Mouse (Mus musculus) heart, embryonic 10.5 days (tissue): ENCODE results near the gene Pde4dip. TPM values are rescaled to one million over a fixed set of nuclear protein-coding genes. Genes with fewer than 3 reads are reported as not detected.

ENCODE experiments used
- DNase-seq: peaks from one replicate; pipeline ENCODE4 v3.0.0-alpha.2; 2017; ENCODE audit warnings: low spot score
- H3K27ac ChIP-seq: fragments of 300-500 bp; sonication (generic); 2 replicates; pipeline ENCODE4 v1.5.1; 2016; ENCODE audit warnings: mild to moderate bottlenecking
- H3K27me3 ChIP-seq: fragments of 300-500 bp; sonication (generic); 2 replicates; pipeline ENCODE4 v1.6.1; 2016; ENCODE audit warnings: mild to moderate bottlenecking; ENCODE audit not compliant: poor library complexity, insufficient read depth, severe bottlenecking
- H3K36me3 ChIP-seq: fragments of 300-500 bp; sonication (generic); 2 replicates; pipeline ENCODE4 v1.6.1; 2016; ENCODE audit warnings: mild to moderate bottlenecking, moderate library complexity
- H3K4me1 ChIP-seq: fragments of 300-500 bp; sonication (generic); 2 replicates; pipeline ENCODE4 v1.6.1; 2016; ENCODE audit warnings: mild to moderate bottlenecking
- H3K4me3 ChIP-seq: fragments of 300-500 bp; sonication (generic); 2 replicates; pipeline ENCODE4 v1.5.1; 2016; ENCODE audit warnings: mild to moderate bottlenecking, moderate library complexity
- H3K9me3 ChIP-seq: fragments of 300-500 bp; sonication (generic); 2 replicates; pipeline ENCODE4 v1.6.1; 2016; ENCODE audit warnings: mild to moderate bottlenecking, moderate library complexity
- WGBS: fragments of 180-500 bp; shearing (Covaris S2); methylation state at CpG from one replicate; pipeline ENCODE4 v1.1.7; 2016; 5-methylcytosine and 5-hydroxymethylcytosine counted together
- polyA plus RNA-seq: library from polyadenylated mRNA; unstranded; fragments of >200 nt; fragmentation: Nextera tagmentation; extraction: Ambion mirVana; gene quantifications from 2 replicates; pipeline ENCODE4 v1.2.1, GENCODE M21; 2016

The Pde4dip gene
- polyA plus RNA-seq, 1 experiment from 2014 or later, result 42.0 TPM

DNA sequence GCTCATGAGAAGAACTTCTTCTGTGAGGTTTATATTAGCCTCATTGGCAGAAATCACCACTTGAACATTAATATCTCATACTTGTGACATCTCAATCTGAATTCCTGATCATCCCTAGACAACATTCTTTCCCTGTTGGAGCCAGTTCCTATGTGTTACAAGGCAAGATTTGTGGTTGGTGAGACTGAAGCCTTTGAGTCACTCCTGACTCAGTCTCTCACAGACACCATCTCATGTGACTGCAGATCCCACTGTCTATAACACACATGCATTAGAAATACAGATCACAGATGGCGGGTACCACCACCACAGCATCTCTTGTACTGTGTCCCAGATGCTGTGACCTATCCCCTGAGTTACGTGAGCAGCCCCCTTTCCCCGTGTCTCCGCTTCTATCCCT is 60.2 kb downstream of the Pde4dip start:
- H3K27me3 ChIP-seq, result 0 out of 2 replicates have a peak, but pooled peaks cover 3% of the 10 kb centered on the region
- no peak for DNase-seq
- no peaks in the 10 kb centered on the region for H3K9me3 ChIP-seq
- peaks cover 31% of the 10 kb centered on the region for H3K4me1 ChIP-seq
- WGBS, result 80% methylated on average over 4 of the region's 4 CpGs
- 0 out of 2 replicates have a peak overlapping the region, but pooled peaks have one; percentile 23 for H3K27ac ChIP-seq
- no peaks in the 10 kb centered on the region for H3K36me3 ChIP-seq
- no peak overlapping the region for H3K4me3 ChIP-seq

DNA sequence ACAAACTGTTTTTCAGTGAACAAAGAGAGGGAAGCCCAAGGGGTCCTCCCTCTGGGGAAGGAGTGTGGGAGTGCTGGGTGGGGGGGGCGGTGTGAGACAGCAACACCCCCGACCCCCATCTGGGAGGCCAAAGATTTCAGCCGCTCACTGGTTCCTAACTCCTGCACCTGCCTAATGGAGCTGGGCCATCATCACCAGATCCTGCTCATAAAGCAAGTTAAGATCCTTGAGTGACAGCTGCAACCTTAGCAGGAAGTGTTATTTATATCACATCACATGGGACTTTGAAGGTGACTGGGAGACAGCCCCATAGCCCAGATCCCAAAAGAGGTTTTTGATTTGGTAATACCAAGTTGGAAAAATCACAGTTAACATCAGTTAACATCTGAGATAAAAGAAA is 63.3 kb downstream of the Pde4dip start:
- Histone ChIP-seq H3K27ac (peak overlapping the region; percentile 92), H3K4me1 (peaks cover 34% of the 10 kb centered on the region), H3K27me3 (0 out of 2 replicates have a peak, but pooled peaks cover 8% of the 10 kb centered on the region), H3K36me3 (no peaks in the 10 kb centered on the region), H3K9me3 (no peaks in the 10 kb centered on the region), H3K4me3 (peak overlapping the region; percentile 72)
- 6% methylated on average over 3 of the region's 3 CpGs for WGBS
- DNase-seq, result no peak

DNA sequence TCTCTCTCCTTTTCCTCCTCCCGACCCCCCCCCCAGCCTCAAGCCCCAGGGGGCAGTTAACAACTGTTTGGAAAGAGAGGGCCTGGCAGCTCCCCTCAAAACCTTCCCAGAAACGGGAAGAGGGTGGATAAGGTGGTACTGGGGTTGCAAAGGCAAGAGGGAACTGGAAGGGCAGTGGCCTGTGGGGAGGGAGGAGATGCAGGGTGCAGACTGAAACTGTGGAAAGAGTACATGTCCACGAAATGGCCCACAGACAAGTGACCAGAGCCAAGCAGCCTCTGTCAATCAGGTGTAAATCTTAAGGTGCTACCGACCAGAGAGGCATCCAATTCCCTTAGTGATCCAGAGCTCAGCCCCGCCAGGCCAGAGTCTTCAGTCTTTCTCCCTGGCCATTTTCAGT is 63.8 kb downstream of the Pde4dip start:
- no peak for DNase-seq
- Histone ChIP-seq H3K36me3 (no peaks in the 10 kb centered on the region), H3K27ac (peak overlapping the region; percentile 92), H3K9me3 (no peaks in the 10 kb centered on the region), H3K27me3 (0 out of 2 replicates have a peak, but pooled peaks cover 8% of the 10 kb centered on the region), H3K4me1 (peaks cover 37% of the 10 kb centered on the region), H3K4me3 (peak overlapping the region; percentile 72)
- WGBS, result 4% methylated on average over 5 of the region's 5 CpGs

DNA sequence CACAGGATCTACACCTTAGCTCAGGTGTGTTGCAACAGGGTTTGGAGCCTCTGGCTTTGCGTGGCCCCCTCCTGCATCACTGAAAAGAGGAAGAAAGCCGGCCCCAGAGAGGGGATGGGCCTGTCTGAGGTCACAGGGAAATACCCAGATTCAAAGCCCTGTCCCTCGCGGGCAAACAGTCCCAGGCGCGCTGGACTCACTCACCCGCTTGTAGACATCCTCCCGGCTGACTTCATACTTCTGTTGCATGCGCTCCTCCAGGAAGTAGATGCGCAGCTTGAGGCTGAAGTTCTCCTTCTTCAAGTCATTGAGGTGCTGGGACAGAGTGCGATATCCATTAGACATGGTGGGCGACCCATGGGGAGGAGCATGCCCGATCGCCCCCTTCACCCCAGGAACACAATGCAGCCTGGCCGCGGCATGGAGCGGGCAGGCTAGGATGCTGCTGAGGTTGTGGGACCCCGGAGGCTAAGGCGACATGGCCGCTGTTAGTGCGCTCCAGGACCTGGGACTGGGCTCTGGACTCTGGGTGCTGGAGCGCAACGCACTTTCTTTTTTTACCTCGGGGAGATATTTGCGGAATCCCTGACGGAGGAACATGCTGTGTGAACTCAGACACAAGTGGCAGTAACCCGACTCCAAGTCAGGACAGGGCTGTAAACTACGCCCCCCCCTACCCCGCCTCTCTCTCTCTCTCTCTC is 64.3 kb downstream of the Pde4dip start:
- Histone ChIP-seq H3K4me3 (peak overlapping the region; percentile 72), H3K36me3 (no peaks in the 10 kb centered on the region), H3K4me1 (peaks cover 43% of the 10 kb centered on the region), H3K27me3 (0 out of 2 replicates have a peak, but pooled peaks cover 8% of the 10 kb centered on the region), H3K9me3 (no peaks in the 10 kb centered on the region), H3K27ac (peak overlapping the region; percentile 92)
- 2% methylated on average over 29 of the region's 29 CpGs for WGBS
- DNase-seq, result peak; percentile 81

DNA sequence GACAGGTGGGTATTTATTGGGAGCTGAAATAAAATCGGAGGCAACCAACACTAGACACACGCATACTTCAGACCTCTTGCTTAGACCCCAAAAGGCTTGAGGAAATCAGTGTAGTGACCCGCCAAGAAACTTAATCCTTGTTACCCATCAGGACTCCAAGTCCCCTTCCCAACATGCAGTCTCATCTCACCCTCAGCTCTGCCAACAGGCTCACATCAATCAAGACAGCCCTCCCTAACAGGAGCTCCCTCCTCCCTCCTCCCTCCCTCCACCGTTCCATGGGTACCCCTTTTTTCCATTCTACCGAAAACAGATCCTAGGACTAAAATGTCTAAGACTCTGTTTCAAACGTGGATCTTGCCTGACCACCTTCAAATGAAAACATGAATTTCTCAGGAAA is 65.1 kb downstream of the Pde4dip start:
- peaks cover 46% of the 10 kb centered on the region for H3K4me1 ChIP-seq
- WGBS, result 20% methylated on average over 6 of the region's 6 CpGs
- no peaks in the 10 kb centered on the region for H3K36me3 ChIP-seq
- H3K27ac ChIP-seq, result peak overlapping the region; percentile 92
- peak overlapping the region; percentile 72 for H3K4me3 ChIP-seq
- DNase-seq, result no peak
- no peaks in the 10 kb centered on the region for H3K9me3 ChIP-seq
- 0 out of 2 replicates have a peak, but pooled peaks cover 8% of the 10 kb centered on the region for H3K27me3 ChIP-seq

DNA sequence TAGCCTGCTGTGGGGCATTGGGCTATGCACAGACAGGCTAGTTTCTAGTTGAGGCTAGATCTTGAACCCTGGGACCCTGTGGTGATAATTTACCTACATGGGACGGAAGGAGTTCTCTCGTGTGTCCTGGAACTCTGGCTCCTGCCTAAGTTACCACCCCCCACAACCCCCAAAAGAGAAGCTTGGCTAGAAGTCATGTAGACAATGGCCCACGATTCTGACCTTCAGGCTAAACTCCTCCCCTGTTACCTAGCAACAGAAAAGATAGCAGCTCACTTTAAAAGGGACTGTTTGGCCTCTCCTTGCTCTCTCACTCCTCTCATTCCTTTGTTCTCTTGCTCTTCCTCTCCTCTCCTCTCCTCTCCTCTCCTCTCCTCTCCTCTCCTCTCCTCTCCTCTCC is 69.5 kb downstream of the Pde4dip start:
- Histone ChIP-seq H3K27me3 (0 out of 2 replicates have a peak, but pooled peaks cover 8% of the 10 kb centered on the region), H3K4me1 (peaks cover 32% of the 10 kb centered on the region), H3K9me3 (no peaks in the 10 kb centered on the region), H3K4me3 (no peak overlapping the region), H3K27ac (peak overlapping the region; percentile 60; the same call in 1 of the 2 replicates), H3K36me3 (no peaks in the 10 kb centered on the region)
- no peak for DNase-seq
- 47% methylated on average over 3 of the region's 3 CpGs for WGBS

DNA sequence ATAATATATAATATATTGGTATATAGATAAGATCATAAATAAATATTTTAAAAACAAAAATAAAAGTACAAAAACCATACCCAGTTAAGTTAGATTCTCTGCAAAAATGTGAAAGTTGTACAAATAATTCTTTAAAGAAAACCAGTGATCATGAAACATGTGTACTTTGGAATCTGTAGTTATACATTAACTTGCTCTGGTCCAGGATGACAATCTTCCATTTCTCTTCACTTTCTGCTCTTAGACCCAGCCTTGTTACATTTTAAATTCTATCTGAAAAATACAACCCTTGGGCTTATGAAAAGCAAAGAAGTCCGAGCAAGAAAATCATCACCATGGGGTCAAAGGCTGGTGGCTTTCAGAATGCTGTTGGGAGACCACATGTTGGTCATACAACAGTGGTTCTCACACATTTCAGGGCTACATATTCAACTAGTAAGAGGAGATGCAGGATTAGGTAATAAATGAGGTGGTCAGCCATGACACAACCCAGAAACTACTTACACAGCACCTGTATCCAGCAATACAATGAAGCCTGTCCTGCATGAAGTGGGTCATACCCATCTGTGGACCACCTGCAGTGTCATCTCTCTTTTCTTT is 70.0 kb downstream of the Pde4dip start:
- Histone ChIP-seq H3K4me3 (no peak overlapping the region), H3K9me3 (no peaks in the 10 kb centered on the region), H3K27me3 (0 out of 2 replicates have a peak, but pooled peaks cover 7% of the 10 kb centered on the region), H3K4me1 (peaks cover 28% of the 10 kb centered on the region), H3K36me3 (no peaks in the 10 kb centered on the region), H3K27ac (0 out of 2 replicates have a peak overlapping the region, but pooled peaks have one; percentile 56)
- no peak for DNase-seq
- 83% methylated on average over 1 of the region's 1 CpGs for WGBS

DNA sequence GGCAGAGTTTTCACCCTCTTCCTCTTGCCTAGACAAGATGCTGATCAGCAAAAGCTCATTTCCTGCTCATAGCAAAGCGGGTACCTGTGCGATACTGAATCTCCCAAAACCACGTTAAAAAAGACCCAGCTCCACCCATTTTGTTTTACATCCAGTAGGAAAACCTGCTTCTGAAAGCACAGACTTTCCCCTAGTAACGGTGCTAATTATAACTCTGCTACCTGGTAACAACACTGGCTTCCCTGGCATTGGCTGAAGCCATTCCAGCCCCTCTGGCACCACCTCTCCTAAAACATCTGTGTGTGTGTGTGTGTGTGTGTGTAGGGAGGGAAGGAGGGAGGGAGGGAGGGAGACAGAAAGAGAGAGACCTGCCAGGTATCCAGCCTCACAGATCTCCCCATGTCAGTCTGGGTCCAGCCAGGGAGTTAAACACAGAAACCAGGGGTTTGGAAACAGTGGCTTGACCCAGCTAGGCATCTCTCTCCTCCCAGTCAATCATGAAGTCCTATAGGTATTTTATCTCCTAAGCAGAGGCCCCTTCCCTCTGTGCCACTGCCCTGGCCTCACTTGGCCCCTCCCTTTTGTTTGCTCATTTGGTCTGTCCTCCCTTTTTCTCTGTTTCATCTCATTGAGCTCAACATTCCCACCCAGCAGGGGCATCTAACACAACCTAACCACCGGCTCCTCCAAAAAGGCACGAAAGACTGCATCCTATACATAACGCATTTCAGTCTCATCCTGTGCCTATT is 76.7 kb downstream of the Pde4dip start:
- WGBS, result 19% methylated on average over 7 of the region's 7 CpGs
- H3K4me3 ChIP-seq, result peak overlapping the region; percentile 33; the same call in 1 of the 2 replicates
- H3K4me1 ChIP-seq, result peaks cover 53% of the 10 kb centered on the region
- no peak for DNase-seq
- no peaks in the 10 kb centered on the region for H3K27me3 ChIP-seq
- peaks cover 7% of the 10 kb centered on the region; the same call in 1 of the 2 replicates for H3K36me3 ChIP-seq
- no peaks in the 10 kb centered on the region for H3K9me3 ChIP-seq
- H3K27ac ChIP-seq, result peak overlapping the region; percentile 77

DNA sequence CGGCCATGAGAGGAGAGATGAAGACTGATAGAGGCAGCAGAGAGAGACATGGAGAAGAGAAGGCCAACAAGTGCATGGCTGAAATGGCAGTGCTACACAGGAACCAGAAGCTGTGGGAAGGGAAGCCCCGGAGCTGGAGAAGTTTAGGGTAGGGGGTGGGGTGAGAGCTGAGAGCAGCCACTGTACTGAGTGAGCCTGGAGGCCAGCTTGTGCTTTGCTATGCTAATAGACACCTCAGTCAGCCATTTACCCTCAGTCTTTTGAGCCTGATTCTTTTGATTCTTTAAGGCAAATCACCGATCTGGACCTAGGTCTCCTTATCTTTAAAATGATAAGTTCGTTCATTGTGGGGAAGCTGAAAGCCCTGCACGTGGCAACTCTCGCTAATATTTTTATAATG is 77.3 kb downstream of the Pde4dip start:
- Histone ChIP-seq H3K36me3 (peaks cover 7% of the 10 kb centered on the region; the same call in 1 of the 2 replicates), H3K27ac (peak overlapping the region; percentile 77), H3K27me3 (no peaks in the 10 kb centered on the region), H3K9me3 (no peaks in the 10 kb centered on the region), H3K4me1 (peaks cover 53% of the 10 kb centered on the region), H3K4me3 (no peak overlapping the region)
- DNase-seq, result no peak
- 13% methylated on average over 6 of the region's 6 CpGs for WGBS

DNA sequence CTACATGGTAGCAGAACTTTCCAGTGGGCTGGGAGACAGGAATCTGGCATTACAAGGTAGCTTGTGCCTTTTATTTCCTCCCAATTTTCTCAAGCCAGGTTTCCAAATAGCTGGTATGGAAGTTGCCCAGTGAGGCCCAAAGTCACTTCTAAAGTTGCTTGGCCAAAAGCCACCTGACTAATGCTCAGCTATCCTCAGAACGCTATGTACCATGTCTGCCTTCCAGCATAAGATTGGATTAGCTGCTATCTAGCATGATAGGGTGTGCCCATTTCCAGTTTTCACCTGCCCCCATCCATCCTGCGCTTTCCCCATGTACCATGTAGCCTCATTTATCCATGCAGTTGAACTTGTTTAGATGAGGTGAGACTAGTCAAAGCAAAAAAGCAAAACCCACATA is 78.2 kb downstream of the Pde4dip start:
- Histone ChIP-seq H3K27me3 (no peaks in the 10 kb centered on the region), H3K9me3 (no peaks in the 10 kb centered on the region), H3K36me3 (peaks cover 7% of the 10 kb centered on the region; the same call in 1 of the 2 replicates), H3K4me3 (no peak overlapping the region), H3K27ac (peak overlapping the region; percentile 59), H3K4me1 (peaks cover 49% of the 10 kb centered on the region)
- no peak for DNase-seq
- 87% methylated on average over 2 of the region's 2 CpGs for WGBS

DNA sequence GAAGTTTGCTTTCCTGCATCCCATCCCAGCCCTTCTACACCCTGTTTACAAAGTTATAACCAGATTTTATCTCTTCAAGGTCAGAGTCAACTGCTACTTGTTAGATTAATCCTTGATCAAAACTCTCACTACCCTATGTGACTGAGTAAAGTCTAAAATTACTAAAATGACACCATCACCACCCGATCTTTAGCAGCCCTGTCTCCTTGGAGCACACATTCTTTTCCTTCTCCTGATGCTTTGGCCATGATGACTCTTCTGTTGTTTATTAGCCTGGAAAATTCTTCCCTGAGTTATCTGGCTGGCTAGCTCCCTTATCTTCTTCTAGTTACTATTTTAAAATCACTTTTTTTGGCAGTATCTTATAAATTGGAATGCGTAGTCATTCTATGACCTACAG is 82.9 kb downstream of the Pde4dip start:
- peak overlapping the region; percentile 38; the same call in 1 of the 2 replicates for H3K27ac ChIP-seq
- H3K4me1 ChIP-seq, result peaks cover 50% of the 10 kb centered on the region
- no peaks in the 10 kb centered on the region for H3K27me3 ChIP-seq
- no peaks in the 10 kb centered on the region for H3K9me3 ChIP-seq
- H3K4me3 ChIP-seq, result no peak overlapping the region
- DNase-seq, result no peak
- WGBS, result 59% methylated on average over 2 of the region's 2 CpGs
- H3K36me3 ChIP-seq, result peaks cover 7% of the 10 kb centered on the region; the same call in 1 of the 2 replicates

DNA sequence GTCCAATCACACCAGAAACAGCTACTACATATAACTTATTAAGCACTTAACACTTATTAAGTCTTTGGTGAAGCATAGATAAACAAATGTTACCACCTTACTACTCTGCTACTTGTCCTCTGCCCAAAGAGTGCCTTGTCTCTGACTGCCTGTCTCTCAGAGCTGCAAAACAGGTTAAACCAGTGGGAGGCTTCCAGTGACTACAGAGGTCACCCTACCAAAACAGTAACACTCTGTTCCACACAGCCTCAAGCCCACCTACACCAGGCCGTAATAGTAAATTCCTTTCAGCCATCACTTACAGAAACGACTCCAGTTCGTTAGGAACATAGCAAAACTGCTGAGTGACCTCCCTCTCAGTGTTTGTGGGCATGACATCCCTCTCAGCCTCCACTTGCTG is 84.8 kb downstream of the Pde4dip start:
- no peaks in the 10 kb centered on the region for H3K27me3 ChIP-seq
- no peak overlapping the region for H3K4me3 ChIP-seq
- H3K4me1 ChIP-seq, result peaks cover 49% of the 10 kb centered on the region
- H3K36me3 ChIP-seq, result peaks cover 7% of the 10 kb centered on the region; the same call in 1 of the 2 replicates
- peak overlapping the region; percentile 82 for H3K27ac ChIP-seq
- no peak for DNase-seq
- no peaks in the 10 kb centered on the region for H3K9me3 ChIP-seq
- 46% methylated on average over 3 of the region's 3 CpGs for WGBS
